Mouse (Mus musculus): Measurements from ENCODE around the gene Anp32e.
"Not testable (repeated sequence)": the region's sequence is repeated elsewhere in the genome, so short reads cannot be mapped to it uniquely, and the experiment has no call there.

Gene Anp32e

DNA sequence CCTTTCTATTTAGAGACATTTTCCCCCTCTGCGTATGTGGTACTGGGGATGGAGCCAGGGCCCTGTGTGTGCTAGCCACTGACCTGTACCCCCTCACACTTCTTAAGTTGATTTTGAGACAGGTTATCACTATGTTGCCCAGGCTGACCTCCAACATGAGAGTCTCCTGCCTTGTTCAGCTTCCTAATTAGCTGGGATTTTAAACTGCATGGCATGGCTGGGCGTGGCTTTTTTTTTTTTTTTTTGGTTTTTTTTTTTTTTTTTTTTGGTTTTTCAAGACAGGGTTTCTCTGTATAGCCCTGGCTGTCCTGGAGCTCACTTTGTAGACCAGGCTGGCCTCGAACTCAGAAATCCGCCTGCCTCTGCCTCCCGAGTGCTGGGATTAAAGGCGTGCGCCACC is 48.5 kb downstream of the Anp32e start:
- DNase-seq: not testable (repeated sequence)

DNA sequence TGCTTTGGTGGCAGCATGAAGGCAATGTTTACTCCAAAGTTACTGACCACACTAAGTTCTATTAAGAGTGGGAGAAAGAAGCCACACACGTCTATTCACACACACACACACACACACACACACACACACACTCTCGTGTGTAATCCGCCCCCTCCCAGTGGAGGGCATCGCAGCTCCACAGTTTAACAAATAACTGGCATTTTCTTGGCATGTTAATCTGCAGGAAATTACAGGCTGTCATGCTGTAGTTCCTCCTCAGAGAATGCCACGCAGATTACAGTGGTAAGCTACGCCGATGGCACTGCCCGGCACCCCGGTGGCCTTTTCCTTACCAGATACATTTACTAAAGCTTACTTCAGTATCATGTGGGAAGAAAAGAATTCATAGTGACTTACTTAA is 49.2 kb downstream of the Anp32e start:
- DNase-seq: no peak

DNA sequence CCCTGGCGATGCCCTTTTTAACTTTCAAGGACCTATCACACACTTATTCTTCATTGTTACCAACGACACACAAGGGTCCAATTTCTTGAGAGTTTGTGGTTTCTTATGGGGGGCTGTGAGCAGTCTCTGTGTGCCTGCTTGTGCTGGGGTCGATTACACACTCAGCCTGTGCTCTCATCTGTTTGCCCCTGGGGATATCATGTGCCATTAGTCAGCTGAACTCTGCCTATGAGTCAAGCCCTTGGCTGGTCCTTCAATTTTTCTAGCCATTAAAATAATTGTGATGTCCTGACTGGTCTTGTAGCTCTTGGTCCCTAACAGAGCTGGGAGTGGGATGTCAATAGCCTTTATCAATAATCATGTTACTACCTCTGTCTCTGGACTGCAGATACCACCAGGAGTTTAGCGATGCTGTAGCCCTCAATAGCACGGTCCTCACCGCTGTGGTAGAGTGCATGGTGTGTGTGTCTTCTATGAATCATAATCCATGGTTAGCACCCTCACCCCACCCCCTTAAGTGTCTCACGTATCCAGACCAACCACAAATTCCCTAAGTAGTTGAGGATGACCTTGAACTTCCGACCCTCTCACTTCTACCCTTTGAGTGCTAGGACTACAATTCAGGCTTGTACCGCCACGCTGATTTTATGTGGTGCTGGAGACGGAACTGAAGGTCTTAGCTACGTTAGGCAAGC is 51.4 kb downstream of the Anp32e start:
- DNase-seq: no peak

DNA sequence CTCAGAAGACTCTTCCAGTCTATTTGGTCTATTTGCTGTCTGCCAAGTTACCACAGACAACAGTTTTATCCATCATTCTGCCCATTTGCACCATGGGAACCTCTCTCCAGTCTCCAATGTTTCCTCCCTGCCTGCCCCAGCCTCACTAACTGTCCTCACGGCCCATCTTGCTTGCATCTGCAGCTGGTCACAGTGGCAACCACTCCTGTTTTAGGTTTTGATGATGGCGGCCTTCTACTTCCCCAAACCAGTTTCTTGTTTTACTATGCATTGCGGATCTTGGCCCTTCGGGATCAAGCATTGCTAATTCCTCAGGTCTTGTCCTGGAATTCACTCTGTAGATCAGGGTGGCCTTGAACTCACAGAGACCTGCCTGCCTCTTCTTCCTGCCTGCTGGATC is 53.1 kb downstream of the Anp32e start:
- DNase-seq: no peak

DNA sequence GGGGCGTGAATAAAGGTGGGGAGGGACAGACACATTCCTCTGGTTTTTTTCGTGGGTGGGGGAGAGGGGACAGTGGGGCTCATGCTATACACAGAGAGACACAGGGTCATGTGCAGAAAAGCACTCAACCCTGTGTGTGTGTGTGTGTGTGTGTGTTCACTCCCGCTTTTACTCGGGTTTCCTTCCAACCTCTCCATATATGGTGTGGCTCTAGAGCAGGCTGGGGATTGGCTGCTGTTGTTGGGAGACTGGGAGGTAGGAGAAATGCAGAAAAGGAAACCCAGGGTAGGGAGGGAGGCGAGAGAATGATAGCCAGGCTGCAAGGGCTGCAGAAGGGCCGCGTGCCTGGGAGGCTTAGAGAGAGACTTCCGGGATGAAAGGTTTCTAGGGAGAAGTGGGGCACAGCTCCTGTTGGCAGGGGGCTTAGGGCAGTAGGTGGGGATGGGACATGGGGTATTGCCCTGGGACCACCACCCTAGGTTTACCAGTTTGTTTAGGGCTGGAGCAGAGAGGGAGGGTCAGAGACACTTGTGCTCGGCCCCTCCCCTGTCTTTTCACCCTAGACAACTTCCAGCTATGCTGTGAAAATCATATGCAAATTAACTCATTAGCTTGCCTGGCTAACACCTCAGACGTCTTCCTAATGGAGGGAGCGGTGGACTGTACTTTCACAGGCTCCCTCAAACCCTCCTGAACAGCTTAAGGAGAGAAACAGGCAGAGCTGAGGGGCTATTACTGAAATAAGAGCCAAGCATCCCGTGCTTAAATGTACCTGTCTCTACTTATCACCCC is 56.4 kb downstream of the Anp32e start:
- DNase-seq: peak; percentile 57

DNA sequence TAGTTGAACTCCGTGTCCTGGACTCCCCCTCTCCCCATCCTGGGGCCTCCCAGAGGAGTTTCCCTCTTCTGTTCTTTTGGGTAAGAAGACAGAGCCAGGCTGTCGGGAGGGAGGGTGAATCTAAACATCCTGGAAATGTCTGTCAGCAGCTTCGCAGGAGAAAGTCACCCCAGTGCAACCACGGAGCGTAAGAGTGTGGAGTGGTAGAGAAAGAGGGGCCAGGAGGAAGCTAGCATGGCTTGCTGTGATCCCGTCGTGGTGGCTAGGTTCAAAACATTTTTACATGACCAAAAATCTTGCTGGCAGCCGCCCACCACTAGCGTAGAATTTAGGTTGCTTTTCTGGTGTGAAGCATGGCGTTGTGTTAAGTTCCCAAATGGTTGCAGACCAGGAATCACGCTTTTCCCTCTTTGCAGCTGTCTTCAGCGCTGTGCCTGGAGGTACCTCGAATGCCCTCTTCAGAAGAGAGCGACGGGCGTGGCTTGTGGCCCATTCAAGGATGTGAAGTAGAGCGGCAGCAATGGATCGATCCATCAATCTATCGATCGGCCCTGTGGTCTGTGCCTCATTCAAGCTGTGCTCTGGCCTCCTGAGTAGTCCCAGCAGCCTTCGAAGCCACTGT is 57.1 kb downstream of the Anp32e start:
- no peak for DNase-seq

DNA sequence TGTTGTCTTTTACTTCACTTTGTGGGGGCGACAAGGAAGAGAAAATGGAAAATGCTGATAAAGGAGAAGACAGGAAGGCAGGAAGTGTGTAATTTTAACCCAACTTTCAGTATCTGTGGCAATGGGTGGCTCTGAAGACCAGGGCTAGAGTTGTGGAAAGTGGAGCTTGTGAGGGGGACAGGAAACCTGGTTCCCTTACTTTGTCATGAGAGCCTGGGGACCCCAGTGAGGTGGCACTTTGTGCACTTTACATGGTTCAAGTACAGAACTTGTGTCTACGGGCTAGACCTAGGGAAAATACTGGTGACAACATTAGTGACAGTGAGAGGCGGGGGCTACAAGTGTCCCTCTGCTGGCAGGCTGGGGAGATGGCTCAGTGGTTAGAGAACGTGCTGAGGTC is 57.9 kb downstream of the Anp32e start:
- DNase-seq: no peak

DNA sequence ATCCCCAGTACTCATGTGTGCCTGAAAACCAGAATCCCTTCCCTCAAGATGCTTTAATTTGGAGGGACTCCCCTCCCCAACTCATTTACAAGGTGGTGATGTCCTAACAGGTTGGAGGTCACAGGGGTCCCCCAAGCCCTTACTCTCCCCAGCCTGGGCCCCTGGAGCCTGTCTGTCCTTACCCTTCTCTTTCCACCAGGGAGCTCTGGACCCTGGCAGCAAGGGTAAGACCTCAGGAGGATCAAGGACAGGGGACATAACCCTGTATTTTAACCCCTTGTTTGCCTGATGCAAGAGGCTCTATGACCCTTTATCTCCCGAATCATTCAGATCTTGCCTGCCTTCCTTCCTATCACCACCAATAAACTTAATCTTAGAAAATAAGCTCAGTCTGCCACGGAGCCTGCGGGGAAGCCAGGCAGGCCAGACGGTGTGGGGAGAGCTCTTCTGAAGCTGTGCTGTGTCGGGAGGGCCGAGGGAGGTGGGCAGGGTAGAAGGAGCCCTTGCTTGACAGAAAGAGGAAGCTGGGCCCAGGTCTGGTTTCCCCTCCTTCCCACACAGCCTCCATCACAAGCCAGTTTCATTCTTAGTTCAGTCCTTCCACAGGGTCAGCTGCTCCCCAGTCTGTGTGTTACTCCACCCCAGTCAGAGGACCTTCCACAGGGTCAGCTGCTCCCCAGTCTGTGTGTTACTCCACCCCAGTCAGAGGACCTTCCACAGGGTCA is 58.5 kb downstream of the Anp32e start:
- no peak for DNase-seq

DNA sequence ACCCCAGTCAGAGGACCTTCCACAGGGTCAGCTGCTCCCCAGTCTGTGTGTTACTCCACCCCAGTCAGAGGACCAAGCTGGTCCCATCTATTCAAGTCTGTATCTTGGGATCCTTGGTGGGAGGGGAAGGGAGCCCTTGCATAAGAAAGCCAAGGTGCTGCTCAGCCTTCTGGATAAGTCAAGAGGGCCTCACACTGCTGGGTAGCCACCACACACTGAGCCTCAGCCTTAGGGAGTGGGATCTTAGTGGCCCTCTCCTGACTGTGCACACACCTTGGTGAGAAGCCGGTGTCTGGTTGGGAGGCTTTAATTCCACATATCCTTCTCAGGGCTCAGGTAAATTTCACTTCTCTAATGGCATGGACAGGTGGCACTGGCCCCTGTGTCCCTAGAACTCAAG is 59.1 kb downstream of the Anp32e start:
- no peak for DNase-seq

DNA sequence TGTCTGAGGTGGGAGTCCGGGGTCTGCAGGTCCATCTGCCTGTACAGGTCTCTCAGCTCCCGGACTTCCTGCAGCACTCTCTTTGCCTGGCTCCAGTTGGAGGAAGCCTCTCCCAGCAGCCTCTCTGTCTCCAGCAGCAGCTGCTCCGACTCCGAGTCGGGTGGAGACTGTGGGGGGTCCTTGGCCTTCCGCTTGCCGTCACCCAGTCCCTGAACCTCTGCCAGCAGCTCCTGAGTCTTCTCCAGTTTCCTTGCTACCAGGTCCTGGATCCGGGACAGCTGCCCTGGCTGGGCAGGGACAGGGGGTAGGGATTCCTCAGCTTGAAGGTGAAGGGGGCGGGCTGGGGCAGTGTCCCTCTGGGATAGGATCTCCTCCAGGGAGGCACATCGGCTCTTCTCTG is 59.9 kb downstream of the Anp32e start:
- peak; percentile 49 for DNase-seq

DNA sequence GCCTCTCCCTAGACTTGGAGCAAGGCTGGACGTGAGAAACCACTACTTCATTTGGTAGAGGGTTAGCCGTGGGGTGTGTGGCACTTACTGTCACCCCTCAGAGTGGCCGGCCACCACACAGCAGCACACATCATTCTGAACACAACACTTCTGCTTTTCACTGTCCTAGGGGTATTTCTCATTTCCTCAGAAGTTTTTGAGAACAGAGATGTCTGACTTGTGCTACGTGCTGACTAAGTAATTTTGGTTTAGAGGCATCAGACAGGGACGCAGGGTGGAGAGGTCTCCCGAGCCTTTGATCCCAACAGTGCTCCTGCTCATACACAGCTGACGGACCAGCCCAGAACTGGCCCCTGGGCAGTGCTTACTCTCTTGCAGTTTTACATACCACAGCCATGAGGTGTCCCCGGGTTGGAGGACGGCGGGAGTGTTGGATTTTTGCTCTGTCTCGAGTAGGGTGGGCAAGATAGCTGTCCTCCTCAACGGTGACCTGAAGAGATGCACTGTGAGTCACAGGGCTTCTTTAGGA is 61.4 kb downstream of the Anp32e start:
- DNase-seq: no peak

DNA sequence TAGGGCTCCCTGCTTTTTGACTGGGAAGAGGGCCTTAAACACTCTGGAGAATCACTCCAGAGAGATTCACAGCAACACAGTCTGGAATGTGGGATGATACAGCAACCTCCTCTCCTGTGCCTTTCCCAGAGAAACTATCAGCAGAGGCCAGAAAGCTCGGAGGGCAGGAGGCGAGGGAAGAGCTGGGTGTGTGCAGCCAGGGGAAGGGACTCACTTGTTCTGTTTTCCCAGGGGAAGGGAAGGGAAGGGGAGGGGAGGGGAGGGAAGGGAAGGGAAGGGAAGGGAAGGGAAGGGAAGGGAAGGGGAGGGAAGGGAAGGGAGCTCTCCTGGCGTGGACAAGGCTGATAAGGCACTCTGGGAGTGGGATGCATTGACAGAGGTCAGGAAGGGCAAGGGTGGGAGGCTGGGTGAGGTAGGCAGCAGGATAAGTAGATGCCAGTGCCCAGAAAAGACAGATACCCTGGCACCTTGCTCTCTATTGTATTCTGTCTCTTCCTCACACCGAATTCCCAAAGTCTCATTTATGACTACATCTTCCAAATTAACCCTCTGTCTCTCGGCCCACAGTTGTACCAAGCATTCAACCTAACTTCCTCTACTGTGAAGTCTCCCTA is 64.1 kb downstream of the Anp32e start:
- DNase-seq: peak; percentile 22

DNA sequence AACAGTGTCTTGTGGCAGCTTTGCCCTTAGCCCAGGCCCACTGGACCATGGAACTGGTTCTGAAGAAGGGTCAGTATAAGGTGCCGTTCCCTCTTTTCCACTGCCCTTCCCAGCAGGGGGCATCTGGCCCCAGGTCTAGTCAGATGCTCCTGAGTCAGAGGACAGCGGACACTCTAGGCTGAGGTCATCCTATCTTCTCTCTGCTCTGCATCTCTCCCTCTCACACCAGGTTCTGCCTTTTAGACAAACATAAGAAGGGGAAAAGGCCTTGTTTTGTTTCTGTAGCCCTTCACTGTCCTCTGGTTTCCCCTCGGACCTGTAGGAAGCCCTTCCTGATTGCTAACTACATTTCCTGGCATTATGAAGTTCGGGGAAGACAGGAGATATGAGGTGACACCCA is 64.8 kb downstream of the Anp32e start:
- DNase-seq: peak; percentile 52

DNA sequence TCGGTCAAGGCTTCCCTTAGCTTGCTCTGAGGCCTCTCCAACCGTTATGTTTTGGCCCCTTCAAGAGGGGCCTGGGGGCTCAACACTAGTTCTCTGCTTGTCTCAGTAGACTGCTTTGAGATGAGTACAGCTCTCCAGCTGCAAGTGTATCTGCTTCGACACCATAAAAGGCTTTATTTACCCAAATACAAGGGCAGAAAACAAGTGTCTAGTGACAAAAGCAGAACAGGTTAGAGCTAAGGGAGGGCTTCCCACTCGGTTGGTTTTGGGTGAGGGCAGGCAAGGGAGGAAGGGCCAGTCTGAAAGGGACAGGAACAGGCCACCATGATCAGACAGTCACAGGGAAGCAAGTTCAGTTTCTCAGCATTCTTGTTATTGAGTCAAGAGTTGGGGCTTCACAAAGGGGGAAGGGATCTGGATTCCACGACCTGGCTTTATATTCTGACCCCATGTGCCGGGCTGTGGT is 65.4 kb downstream of the Anp32e start:
- peak; percentile 13 for DNase-seq

DNA sequence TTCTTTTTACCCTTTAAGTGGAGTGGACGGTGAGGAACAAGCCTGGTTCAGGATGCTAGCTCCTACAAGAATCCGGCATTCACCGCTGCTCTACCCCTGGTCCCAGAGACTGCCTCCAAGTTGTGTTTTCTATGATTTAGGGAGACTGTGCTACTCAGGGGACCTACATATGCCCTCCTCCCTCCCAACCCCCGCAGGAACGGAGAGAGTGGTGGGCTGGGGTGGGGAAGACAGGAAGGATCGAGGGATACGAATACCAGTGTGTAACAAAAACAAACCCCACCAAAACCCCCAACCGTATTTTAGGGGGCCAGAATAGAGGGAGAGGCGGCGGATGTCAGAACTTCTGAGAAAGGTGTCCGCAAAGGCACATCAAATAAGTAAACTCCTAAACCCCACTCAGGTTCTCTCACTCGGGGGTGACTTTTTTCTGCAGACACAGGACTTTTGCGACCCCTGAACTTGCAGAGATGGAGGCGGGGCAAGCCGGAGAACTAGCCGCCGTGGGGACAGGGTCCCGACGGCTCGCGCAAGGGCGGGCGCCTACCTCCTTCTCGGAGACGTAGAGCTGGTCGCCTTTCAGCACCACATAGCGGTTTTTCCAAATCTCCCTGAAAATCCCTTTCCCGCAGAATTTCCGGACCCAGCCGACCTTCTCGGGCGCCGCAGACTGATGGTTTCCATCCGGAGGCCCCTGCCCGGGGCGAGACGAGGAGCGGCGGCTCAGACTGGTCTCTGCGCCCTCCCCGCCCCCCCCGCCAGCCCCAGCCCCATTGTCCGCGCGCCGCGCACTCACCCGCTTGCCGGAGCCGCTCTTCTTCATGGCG is 66.1 kb downstream of the Anp32e start:
- no peak for DNase-seq

DNA sequence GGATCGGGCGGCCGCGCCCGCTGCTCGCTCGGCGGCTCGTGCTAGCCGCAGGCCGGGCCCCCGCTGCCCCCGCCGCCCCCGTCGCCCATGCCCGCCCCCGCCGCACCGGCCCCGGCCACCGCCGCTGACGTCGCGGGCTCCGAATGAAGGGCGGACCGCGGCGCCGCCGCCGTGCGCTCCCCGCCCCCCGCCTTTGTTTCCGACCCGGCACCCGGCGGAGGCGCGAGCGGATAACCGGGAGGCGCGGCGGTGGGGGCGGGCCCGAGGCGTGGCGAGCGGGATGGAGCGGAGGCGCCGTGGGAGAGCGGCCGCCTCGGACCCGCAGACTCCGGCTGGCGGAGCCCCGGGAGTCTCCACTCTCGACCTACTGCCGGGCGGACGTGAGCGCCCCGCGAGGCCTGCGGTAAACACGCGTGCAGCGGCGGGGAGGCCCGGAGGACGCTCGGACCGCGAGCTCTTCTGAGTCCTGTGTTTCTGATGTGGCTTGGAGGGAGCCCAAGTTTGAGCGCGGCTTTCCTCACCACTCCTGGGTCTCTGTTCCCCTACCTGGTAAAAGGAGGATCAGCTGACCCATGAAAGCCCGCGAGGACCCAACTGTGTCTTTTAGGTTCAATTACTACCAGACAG is 66.9 kb downstream of the Anp32e start, which contains the start of gene Plekho1:
TSS of gene Plekho1 (minus strand) at position 200 of the 627 bp plus-strand sequence.
- DNase-seq: peak; percentile 17

DNA sequence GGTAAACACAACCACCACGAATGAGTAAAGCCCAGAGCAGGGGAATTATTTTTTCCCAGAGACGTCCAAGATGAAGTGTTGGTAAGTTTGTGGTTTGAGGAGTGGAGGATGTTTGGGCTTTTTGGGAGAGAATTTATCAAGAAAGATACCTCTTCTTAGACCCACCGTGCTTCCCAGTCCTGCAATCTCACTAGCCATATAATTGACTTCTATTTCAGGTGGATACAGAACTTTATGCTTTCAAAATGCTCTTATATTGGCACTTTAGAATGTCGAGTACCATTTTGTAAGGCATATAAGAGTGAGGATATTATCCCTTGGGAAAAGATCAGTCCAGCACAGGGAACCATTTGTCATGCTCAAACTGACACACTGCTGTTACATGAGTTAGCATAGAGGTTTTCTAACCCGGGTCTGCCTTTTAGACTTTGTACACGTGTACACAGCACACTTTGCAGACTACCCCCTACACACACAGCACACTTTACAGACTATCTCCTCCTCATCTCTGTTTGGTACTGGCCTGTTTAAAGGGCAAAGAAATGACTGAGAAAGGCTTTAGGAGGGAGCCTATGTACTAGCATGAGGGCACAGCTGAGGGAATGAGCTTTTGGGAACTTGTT is 67.5 kb downstream of the Anp32e start:
- DNase-seq: no peak
